Mouse (Mus musculus) myocyte (in vitro differentiated cells): ENCODE measurements around the gene Apobr.

ENCODE experiments used
- CEBPB ChIP-seq: IDR thresholded peaks from 2 replicates; pipeline ENCODE4 v1.6.1; 2011; ENCODE audit warnings: mild to moderate bottlenecking, moderate library complexity; ENCODE audit not compliant: poor library complexity, insufficient read depth, severe bottlenecking
- MAX ChIP-seq: IDR thresholded peaks from one replicate; pipeline ENCODE4 v1.6.1; 2011; ENCODE audit warnings: low read depth, mild to moderate bottlenecking, control low read depth
- MYOD1 ChIP-seq, 3 experiments: IDR thresholded peaks; one replicate each; pipeline ENCODE4 v1.6.1; 2011; ENCODE audit warnings: control low read depth in 2 of 3, low read depth in 2 of 3, mild to moderate bottlenecking in 2 of 3, moderate library complexity in 1 of 3; ENCODE audit not compliant: insufficient read length in 2 of 3, control insufficient read depth in 1 of 3
- MYOG ChIP-seq, 3 experiments: IDR thresholded peaks; one replicate each; pipeline ENCODE4 v1.6.1; 2011; ENCODE audit warnings: control low read depth in 2 of 3, low read depth in 2 of 3, mild to moderate bottlenecking in 2 of 3; ENCODE audit not compliant: insufficient read length in 2 of 3, control insufficient read depth in 1 of 3, insufficient read depth in 1 of 3
- POLR2A ChIP-seq: IDR thresholded peaks from one replicate; pipeline ENCODE4 v1.6.1; 2011; ENCODE audit warnings: low read depth, mild to moderate bottlenecking, control low read depth, moderate library complexity; ENCODE audit not compliant: insufficient read length
- POLR2AphosphoS2 ChIP-seq: IDR thresholded peaks from one replicate; pipeline ENCODE4 v1.6.1; 2011; ENCODE audit warnings: low read depth, control low read depth; ENCODE audit not compliant: insufficient read length
- REST ChIP-seq: IDR thresholded peaks from one replicate; pipeline ENCODE4 v1.6.1; 2011; ENCODE audit warnings: mild to moderate bottlenecking, control low read depth, moderate library complexity; ENCODE audit not compliant: insufficient read depth, insufficient read length
- USF1 ChIP-seq: IDR thresholded peaks from one replicate; pipeline ENCODE4 v1.6.1; 2011; ENCODE audit warnings: low read depth, mild to moderate bottlenecking, control low read depth, moderate library complexity

GRCm38 (mm10) chr7:126619559-126620275, 35.0 kb downstream of the Apobr start:
- TF ChIP-seq POLR2A (peak; percentile 25), MAX (no peak), MYOD1 (IDR thresholded peaks at IDR 0.05; ENCODE audit: control insufficient read depth in 1 of 3, insufficient read length in 2 of 3, low read depth in 2 of 3) (no peak), USF1 (no peak), POLR2AphosphoS2 (peak; percentile 45), MYOG (IDR thresholded peaks at IDR 0.05; ENCODE audit: control insufficient read depth in 1 of 3, insufficient read depth in 1 of 3, insufficient read length in 2 of 3, low read depth in 2 of 3) (no peak), CEBPB (no peak), REST (no peak)
